Mouse (Mus musculus) bone marrow macrophage, adult 2 months (primary cell): ENCODE measurements around the gene Qk. TPM values are rescaled to one million over a fixed set of nuclear protein-coding genes. Genes with fewer than 3 reads are reported as not detected.

Experiments
- H3K27ac ChIP-seq: 2 replicates; pipeline ENCODE4 v1.5.1; 2012; ENCODE audit warnings: low read depth, low read length; ENCODE audit not compliant: insufficient read depth
- H3K4me1 ChIP-seq: 2 replicates; pipeline ENCODE4 v1.6.1; 2012; ENCODE audit warnings: low read length; ENCODE audit not compliant: control insufficient read depth, insufficient read depth
- H3K4me3 ChIP-seq: 2 replicates; pipeline ENCODE4 v1.5.1; 2012; ENCODE audit warnings: mild to moderate bottlenecking, low read length, moderate library complexity; ENCODE audit not compliant: insufficient read depth
- CTCF ChIP-seq: IDR thresholded peaks from 2 replicates; pipeline ENCODE4 v1.5.1; 2012; ENCODE audit warnings: low read depth, mild to moderate bottlenecking, low read length, moderate library complexity
- POLR2A ChIP-seq: IDR thresholded peaks from 2 replicates; pipeline ENCODE4 v1.6.1; 2012; ENCODE audit warnings: mild to moderate bottlenecking, low read depth, low read length, borderline replicate concordance
- polyA plus RNA-seq: library from polyadenylated mRNA; stranded (reverse); fragments of >200 nt; gene quantifications from 2 replicates; pipeline ENCODE4 v1.2.4, GENCODE M21; 2012; ENCODE audit not compliant: missing spikeins, insufficient read depth, insufficient read length

Gene Qk
- polyA plus RNA-seq, 1 experiment = 255 TPM

DNA sequence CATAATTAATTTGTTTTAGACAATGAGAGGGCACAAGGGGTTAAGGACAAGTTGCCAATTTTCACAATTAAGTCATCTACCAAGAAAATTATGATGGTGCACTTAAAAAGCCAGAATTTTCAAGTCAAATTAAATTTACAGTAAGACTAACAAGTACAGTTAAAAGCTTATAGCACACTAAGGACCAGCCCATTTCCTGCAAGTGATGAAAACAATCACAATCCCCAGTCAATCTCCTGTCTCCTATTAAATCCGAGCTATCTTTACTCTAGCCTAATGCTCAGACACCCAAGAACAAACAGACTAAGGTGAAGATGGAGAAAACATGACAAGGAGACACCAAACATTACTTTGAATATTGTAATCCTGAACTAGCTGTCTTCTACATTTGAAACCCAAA, 3.2 kb downstream of the Qk start:
- H3K4me3 ChIP-seq = no peak overlapping the region
- no peak overlapping the region for H3K27ac ChIP-seq
- H3K4me1 ChIP-seq = peaks cover 18% of the 10 kb centered on the region
- TF ChIP-seq POLR2A (no peak), CTCF (no peak)

GRCm38 (mm10) chr17:10310046-10310445, 9.6 kb downstream of the Qk start:
- Histone ChIP-seq H3K27ac (no peak overlapping the region), H3K4me1 (peaks cover 30% of the 10 kb centered on the region), H3K4me3 (no peak overlapping the region)
- TF ChIP-seq POLR2A (no peak), CTCF (no peak)

- no peak overlapping the region for H3K27ac ChIP-seq
- TF ChIP-seq CTCF = no peak
- no peak for TF ChIP-seq POLR2A
- no peak overlapping the region for H3K4me3 ChIP-seq
- H3K4me1 ChIP-seq = peaks cover 24% of the 10 kb centered on the region
Observed at GRCm38 (mm10) chr17:10309135-10309623, 10.5 kb downstream of the Qk start.

DNA sequence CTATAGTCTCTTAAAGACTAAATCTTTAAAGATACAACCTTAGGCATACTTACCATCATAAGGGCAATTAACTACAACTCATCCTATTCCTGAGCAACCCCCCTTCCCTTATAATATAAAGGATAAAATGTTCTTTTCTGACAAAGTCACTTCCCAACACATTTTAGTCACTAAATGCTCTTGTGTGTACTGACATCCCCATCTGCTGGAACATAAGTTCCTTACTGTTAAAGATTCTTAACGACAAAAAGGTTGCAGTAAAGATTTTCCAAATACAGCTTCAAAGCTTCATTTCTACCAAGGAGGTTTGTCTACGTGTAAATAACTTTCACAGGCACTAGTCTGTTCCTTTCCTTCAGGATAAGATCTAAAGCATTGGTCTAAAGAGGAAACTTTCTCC, 13.2 kb downstream of the Qk start:
- TF ChIP-seq POLR2A (no peak), CTCF (no peak)
- Histone ChIP-seq H3K27ac (no peak overlapping the region), H3K4me1 (peaks cover 17% of the 10 kb centered on the region), H3K4me3 (no peak overlapping the region)

- no peak for TF ChIP-seq POLR2A
- Histone ChIP-seq H3K27ac (no peak overlapping the region), H3K4me1 (peaks cover 6% of the 10 kb centered on the region), H3K4me3 (no peak overlapping the region)
Observed at GRCm38 (mm10) chr17:10304001-10304400, 15.7 kb downstream of the Qk start.

DNA sequence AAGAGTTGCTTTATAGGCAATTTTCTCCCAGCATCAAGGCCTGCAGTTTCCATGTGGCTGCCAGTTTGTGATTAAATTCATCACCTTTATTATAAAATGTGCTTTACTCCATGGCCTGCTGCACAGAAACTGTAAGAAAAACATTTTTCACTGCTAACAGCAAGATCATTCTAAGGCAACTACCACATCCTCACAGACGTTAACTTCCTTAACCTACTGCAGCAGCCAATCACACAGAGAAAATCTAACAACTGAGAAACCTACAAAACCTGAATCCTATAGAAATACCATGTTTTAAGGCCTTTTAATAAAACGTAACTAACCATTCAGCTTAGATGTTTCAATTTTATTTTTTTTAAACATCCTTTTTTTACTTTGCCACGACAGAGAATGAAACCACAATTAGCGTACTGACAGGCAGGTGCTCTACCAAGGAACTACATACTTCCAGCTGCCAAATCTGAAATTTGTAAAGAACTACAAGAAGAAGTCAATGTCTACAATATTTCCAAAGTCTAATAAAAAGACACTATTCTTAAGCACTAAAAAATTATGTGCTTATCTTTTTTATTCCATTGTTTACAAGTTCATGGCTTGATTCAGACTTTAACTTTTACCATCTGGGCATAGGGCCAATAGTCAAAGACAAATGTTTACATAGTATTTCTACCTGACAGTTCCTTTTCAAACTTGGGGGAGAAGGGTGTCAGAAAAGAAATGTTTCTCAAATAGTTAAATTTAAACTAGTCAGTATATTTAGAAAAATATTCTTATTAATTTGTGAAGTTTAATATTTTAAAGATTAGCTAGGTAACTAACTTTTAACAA, 18.5 kb downstream of the Qk start:
- H3K4me3 ChIP-seq = no peak overlapping the region
- no peak for TF ChIP-seq POLR2A
- no peak for TF ChIP-seq CTCF
- no peak overlapping the region for H3K27ac ChIP-seq
- H3K4me1 ChIP-seq = peaks cover 6% of the 10 kb centered on the region; the same call in 1 of the 2 replicates

DNA sequence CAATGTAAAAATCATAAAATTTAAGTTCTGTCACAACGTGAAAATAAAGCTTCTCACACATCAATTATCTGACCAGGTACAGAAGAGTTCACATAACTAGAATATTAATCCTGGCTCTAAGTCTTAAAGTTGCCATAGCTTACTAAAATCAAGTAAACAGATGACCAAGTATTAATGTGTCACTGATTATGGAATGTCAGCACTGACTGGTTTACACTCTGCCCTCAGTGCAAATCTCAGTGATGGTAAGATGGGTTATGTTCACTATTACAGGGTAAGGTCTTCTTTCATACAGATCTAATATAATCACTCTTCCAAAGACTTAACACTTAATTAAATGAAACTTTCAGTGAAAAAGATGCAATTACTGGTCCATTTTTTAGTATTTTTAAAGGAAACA, 20.3 kb downstream of the Qk start:
- TF ChIP-seq POLR2A (no peak), CTCF (no peak)
- Histone ChIP-seq H3K27ac (no peak overlapping the region), H3K4me3 (no peak overlapping the region)

GRCm38 (mm10) chr17:10292520-10292919, 27.1 kb downstream of the Qk start:
- Histone ChIP-seq H3K4me1 (peaks cover 13% of the 10 kb centered on the region), H3K27ac (no peak overlapping the region), H3K4me3 (no peak overlapping the region)
- TF ChIP-seq CTCF (no peak), POLR2A (no peak)

More for the DNA sequence above, 20.3 kb downstream of the Qk start:
- peaks cover 6% of the 10 kb centered on the region; the same call in 1 of the 2 replicates for H3K4me1 ChIP-seq

GRCm38 (mm10) chr17:10284772-10285171, 34.9 kb downstream of the Qk start:
- 0 out of 2 replicates have a peak, but pooled peaks cover 2% of the 10 kb centered on the region for H3K4me1 ChIP-seq
- TF ChIP-seq CTCF (no peak), POLR2A (no peak)
- no peak overlapping the region for H3K27ac ChIP-seq

DNA sequence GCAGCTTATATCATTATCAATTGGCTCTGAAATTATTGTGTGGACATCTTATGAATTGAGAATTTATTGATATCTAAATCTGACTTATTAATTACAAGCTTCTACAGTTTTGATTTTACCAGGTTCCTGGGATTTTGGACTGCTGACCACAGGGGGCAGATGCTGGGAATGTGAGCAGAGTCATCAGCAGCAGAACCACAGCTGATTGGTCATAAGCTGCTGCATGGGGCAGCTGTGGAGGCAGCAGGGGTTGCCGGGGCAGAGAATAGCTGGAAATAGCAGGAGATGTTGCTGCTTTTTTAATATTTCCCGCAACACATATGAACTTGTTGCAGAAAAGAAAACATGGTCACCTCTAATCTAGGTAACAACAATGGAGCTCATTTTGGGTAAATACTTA, 40.1 kb downstream of the Qk start:
- TF ChIP-seq POLR2A (no peak), CTCF (no peak)
- Histone ChIP-seq H3K4me1 (peaks cover 2% of the 10 kb centered on the region; the same call in 1 of the 2 replicates), H3K27ac (no peak overlapping the region), H3K4me3 (no peak overlapping the region)

More at GRCm38 (mm10) chr17:10284772-10285171, 34.9 kb downstream of the Qk start:
- H3K4me3 ChIP-seq = no peak overlapping the region

- TF ChIP-seq CTCF = no peak
- no peak for TF ChIP-seq POLR2A
- H3K27ac ChIP-seq = no peak overlapping the region
- no peaks in the 10 kb centered on the region for H3K4me1 ChIP-seq
- H3K4me3 ChIP-seq = no peak overlapping the region
Observed at GRCm38 (mm10) chr17:10269518-10269917, 50.1 kb downstream of the Qk start.
